Mouse (Mus musculus): ENCODE results near the gene Slc44a5.

The Slc44a5 gene

DNA sequence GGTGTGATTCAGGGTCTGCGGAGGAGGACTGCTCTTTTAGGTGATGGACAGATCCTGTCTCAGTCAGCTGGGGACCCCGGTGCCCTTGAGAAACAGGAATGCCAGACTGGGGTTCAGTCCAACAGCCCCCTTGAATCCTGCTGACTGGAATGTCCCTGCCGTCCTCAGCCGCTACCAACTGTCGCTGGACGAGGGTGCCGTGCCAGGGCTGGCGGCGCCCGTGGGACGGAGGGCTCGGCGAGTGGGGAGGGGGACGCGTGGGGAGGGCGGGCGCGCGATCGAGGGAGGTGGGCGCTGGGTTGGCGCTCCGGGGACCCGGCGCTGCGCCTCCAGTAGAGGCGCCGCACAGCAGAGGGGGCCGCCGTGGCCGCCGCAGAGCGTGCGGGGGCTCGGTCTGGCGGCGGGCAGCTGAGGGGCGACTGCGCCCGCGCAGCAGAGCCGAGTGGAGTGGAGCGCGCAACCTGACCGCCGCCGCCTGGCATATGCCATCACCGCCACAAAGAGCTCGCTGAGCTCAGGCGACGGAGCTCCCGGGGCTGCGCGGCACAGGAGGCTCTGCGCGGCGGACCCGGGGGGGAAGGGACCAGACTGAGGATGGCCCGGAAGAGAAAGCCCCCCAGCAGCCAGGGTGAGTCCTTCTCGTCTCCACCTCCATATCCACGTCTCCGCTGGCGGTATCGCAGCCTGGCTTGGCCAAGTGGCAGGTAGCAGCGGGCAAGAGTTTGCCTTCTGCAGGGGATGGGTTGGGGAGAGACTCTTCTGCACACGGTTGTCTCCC is at the start of gene Slc44a5:
Gene Slc44a5 (plus strand): TSS at position 266 of the 778 bp plus-strand sequence.
- peak; percentile 38 for DNase-seq

DNA sequence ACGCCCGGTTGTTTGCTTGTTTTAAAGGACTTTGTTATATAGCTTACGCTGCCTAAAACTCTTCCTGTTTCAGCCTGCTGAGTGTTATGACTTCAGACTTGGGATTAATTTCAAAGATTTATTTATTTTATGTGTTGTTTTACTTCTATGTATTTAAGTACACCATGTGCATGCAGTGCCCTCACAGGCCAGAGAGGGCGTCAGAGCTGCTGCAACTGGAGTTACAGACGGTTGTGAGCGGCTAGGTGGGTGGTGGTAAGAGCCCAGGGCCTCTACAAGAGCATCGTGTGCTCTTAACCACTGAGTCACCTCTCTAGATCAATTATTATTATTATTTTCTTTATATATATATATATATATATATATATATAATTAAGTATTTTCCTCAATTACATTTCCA is 46.9 kb upstream of the Slc44a5 start:
- DNase-seq: no peak

DNA sequence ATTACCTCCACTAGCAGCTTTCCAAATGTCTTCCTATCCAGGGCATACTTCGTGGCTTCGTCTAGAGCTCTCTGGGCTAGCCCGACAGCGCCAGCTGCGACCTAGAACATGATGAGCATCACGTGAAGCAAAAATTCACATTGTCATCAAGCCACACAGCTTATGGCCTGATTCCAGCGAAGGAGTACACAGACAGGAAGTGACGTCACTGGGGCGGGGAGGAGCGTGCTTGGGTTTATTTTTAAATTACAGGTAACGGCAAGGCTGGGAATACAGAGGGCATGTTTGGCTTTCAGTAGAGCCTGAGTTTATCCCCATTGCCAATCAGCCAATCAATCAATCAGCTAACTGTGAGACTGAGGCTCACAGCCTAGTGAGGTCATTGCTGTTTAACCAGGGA is 43.7 kb upstream of the Slc44a5 start:
- no peak for DNase-seq

DNA sequence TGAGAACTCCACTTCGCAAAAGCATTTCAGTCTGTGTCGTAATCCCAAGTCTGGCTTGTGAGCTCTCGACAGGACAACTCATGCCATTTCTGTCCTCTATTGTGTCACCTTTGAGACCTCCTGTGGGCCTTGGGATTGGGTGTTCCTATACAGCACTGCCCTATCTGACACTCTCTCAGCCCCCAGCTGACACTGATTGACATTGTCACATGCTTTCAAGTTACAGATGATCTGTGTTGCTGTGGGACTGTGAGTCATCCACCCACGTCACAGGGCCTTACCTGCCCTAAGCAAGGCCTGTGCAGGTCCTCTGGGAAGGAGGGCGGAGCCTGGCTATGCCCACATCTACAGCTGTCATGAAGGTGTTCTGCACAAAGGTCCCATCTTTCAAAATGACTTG is 40.8 kb upstream of the Slc44a5 start:
- no peak for DNase-seq

DNA sequence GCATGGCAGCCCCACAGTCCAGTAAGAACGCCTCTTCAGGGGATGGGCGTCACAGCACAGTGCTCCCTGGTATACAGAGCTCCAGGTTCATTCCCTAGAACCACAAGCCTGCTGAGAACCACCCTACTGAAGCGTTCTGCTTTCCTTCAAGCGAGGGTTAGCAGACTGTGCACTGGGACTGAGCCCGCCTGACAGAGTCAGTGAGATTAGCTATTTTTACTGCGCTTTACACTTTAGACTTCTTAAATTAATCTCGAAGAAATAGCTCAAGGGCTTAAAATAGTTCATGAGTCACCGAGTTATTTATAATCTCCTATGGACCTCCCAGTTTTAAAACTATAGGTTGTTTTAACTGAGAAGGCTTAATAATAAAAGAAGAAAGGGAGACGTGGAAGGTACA is 37.4 kb upstream of the Slc44a5 start:
- DNase-seq: no peak

DNA sequence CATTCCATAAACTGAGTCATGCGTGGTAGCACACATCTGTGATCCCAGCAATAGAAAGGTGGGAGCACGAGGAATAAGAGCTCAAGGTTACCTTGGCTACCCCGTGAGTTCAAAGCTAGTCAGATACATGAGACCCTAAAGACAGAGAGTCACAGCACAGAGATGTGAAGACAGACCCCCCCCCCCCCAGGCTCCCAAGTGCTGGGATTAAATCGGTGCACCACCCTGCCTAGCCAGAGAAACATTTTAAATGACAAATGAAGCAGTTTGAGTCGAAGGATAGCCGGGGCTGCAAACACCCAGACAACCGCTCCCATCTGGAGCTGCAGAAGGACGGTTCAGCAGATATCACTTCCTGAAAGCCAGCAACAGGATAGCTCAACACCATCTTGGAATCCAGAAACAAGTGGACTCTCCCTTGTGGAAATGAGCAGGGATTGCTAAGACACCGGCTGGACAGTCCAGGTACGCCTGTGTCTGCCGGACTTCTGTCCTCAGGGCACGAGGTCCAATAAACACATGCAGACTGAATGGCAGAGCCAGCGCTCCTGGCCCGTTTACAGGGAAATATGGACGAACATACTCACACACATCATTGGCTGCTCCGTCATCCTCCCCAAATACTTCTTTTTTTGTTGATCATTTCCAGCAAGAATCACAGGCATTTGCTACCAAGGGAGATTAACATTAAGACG is 36.0 kb upstream of the Slc44a5 start:
- DNase-seq: no peak

DNA sequence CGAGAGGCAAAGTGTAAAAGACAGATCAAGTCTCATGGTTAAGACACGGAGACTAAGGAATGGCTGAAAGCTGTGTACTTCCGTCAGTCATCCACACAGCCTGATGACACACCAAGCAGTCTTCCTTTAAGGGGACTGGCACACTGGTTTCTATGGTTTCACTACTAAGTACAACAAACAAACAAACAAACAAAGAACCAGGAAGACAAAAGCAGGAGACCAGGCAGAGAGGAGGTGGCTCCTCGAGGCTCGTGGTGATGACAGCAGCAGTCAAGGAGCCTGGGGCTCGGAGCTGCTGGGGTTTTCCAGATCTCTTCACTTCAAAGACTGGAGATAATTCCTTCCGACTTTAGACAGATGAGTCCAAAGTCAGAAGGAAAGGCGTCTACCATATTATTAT is 33.2 kb upstream of the Slc44a5 start:
- no peak for DNase-seq

DNA sequence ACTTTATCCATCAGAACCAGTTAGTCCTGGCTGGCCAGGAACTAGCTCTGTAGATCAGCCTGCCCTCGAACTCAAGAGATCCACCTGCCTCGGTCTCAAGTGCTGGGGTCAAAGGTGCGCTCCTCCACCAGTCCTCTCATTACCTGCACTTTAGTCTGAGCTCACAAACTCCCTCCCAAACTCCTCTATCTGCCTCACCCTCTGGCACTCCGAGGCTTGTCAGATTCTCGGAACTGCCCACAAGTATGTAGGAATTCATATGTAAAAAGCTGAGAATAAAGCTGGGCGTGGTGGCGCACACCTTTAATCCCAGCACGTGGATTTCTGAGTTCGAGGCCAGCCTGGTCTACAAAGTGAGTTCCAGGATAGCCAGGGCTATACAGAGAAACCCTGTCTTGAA is 32.8 kb upstream of the Slc44a5 start:
- no peak for DNase-seq

DNA sequence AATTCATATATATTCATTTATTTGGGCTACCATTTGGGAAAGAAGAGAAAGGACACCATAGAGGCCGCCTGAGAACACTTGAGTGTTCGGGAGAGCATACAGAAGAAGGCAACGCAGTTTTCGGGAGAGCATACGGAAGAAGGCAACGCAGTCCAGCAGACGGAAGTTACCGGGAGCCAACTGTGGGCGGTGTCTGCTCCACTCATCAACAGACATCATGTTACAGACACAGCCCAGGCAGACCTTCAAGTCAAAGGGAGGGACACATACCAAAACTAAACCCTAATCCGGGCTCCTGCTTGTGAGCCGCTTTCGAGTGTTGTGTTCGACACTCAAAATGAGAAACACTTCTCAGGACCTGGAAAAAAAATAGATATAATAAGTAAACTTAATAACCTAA is 31.6 kb upstream of the Slc44a5 start:
- DNase-seq: no peak

DNA sequence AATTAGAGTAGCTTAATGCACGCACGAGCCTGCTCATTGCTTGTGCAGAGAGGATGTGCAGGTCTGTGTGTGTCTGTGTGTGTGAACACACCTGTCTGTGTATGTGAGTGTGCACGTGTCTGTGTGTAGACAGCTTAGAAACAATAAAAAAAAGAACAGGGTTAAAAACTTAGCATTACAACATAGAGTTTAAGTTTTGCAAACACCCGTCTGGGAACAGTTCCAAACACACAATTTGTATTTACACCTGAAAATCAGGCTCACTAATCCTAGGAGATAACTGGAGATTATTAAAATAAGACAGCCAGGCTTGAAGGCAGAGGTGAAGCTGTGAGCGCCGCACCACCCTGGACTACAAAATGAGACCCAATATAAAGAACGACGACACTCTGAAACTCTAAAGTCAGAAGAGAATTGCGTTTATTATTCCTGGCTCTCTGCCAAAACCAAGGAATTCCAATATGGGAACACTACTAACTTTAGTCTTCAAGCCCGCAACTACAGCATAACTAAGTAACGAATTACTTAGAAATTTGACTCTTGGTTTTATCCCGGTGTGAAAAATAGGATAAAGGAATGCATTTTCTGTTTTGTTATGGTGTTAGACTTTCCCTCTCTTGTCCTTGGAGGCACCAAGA is 30.1 kb upstream of the Slc44a5 start:
- no peak for DNase-seq

DNA sequence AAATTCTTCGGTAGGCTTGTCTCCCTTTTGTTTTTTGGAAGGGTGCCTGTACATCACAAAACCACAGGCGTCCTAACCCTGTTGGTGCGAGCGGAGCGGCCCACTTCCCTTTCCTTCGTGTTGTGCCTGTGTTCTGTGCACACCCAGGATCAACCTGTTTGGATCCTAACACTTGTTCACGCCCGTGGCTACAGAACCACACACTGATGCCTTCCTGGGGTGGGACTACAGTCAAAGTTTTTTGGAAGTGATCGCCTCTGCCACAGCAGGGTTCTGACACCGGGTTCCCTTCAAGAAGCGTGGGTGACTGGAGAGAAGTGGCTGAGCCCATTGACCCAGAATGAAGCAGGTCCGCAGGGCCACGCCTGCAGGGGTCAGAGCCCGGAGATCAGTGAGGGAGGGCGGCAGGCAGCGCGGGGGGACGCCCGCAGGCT is 29.3 kb upstream of the Slc44a5 start:
- no peak for DNase-seq

DNA sequence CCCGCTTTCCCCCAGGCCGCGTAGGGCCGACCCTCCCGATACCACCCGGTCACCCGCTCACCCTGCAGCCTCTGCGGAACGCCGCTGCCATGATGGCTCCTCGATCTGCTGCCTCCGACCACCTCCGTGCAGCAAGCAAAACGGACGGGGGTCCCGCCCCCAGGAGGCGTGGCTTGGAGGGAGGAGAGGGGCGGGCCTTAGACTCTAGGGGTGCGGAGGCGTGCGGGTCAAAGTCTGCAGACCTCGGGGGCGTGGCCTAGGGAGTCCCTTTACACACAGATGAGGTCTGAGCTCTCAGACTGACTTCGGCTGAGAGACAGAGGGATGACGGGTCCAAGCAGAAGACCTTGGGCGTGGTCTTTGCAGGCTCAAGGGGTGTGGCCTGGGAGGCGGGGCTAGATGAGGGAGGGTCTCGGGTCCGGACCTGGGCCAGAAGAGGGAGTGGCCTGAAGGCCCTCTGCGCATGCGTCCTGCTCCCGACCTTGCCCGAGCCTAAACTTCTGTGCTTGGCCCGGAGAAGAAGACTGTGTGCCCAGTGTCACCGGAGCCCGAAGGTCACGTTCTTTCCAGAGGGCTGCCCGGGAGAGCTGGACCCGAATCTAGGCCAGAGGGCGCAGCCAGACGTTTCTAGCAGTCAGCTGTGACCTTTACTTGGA is 28.8 kb upstream of the Slc44a5 start, which contains the start of gene Acadm:
Gene Acadm (minus strand): TSS at position 298 of the 656 bp plus-strand sequence.
- DNase-seq: peak; percentile 96

DNA sequence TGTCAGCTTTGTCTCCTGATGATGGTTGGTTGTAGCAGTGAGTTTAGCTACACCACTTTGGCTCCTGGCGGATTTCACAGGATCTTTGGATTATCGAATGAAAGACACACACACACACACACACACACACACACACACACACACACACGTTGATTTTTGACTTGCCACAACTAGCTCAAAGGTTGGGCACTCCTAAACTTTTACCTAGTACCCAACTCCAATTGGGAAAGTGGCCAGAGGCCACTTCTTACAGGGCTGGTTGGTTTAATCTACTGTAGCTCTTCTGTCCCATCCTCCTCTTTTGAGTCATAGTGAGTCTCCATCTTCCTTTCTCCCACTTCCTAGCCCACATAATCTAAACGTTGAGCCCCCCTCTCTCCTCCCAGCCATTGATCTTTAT is 26.0 kb upstream of the Slc44a5 start:
- no peak for DNase-seq

DNA sequence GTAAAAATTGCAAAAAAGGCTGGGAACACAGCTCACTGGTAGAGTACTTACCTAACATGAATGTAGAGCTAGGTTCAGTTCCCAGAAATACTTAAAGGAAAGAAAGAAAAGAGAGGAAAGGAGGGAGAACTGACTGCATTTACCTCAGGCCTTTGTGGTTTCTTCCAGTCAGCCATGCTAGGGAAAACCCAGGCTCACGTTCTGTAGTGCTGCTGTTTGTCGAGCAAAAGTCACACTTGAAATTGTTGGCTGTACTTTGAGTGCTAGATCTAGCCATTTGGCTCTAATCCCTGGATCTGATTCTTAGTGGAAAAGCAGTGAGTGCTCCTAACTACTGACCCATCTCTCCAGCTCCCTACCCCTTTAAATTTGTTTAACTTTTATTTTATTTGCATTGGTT is 25.1 kb upstream of the Slc44a5 start:
- no peak for DNase-seq

DNA sequence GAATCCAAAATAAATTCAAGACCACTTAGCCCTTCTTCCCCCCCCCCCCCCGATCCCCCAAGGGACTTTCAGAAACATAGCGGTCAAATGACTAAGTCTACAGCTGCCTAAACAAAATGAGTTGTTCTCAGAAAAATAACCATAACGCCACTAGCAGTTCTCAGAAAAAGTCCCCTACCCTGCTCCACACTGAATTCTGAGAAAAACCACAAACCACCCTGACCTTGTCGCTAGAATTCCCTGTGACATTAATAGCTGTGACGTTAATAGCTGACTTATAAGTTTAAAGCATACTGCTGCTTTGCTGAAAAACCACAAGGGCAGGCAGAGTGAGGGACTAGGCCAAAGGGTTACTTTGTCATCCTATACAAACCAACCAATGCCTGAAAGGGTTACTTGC is 15.3 kb upstream of the Slc44a5 start:
- DNase-seq: no peak

DNA sequence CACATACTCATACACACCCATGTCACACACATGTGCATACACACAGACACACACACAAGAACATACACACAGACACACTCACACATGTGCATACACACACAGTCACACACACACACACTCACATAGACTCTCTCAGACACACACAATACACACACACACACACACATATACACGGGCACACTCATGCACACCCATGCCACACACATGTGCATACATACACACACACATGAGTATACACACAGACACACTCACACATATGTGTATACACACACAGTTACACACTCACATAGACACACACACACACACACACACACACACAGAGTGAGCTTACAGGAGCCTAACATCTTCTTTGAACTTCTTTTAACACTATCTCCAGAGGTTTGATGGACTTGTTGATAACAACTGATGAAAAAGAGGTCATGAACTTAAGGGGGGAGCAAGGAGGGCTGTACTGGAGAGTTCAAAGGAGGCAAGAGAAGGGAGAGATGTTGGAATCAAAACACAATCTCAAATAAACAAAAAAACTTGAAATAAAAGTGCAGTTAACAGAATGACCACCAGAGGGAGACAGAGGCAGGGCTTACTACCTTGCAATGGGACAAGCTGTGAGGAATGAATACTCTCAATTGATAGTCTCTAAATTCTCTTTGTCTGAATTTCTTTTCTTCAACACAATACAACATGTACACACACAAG is 14.1 kb upstream of the Slc44a5 start:
- DNase-seq: no peak

DNA sequence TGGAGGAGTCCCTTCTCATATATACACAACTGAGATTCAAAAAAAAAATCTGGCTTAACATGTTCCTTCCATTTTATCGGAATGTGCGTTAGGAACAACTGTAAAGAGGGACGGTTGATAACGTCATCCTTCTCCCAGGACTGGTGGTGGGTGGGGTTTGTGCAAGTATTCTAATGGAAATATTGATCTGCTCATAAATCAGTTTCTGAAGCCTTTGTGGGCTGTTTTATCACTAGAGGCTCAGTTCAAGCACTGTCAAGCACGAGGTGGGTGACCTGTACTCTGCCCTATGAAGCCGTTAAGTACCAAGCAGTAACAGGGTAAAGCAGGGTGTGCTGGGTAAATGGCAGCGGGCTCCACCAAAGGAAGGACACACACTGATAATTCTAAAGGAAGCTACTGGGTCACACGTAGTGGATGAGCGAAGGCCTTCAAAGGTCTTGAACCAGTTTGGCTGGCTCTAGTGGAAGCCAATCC is 13.5 kb upstream of the Slc44a5 start:
- no peak for DNase-seq

DNA sequence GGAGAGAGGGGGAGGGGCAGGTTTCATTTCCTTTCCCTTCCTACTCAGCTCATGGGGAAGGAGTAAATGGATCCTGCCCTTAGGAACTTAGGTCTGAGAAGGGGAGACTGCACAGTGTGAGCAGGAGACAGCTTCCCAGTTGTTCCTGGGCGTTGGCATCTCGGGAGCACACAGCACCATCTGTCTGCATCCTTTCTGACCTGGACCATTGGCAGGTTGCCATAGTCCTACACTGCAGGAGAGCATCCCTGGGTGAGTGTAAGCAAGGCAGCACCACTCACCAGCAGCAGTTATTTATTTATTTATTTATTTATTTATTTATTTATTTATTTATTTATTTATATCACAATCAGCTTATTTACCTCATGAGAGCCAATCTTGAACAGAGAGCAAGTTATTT is 12.4 kb upstream of the Slc44a5 start:
- no peak for DNase-seq

DNA sequence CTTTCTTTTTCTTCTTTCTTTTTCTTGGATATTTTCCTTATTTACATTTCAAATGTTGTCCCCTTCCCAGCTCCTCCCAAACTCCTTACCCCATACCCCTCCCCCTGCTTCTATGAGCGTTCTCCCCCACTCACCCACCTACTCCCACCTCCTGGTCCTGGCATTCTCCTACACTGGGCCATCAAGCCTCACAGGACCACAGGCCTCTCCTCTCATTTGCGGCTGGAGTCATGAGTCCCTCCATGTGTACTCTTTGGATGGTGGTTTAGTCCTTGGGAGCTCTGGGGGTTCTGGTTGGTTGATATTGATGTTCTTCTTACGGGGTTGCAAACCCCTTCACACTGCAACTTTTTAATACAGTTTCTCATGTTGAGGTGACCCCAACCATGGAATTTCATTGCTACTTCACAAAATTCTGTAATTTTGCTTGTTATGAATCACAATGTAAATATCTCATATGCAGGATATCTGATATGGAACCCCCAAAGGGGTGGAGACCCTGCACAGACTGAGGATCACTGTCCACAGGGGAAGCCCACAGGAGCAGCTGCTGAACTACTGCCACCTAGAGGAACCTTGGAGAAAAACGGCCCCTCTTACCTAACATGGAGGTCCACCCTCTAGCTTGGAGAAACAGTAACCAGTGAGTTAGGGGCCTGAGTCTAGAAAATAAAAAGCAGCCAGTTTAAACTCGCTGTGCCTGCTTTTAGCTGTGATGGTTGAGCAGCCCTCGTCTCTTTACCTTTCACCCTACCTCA is 11.4 kb upstream of the Slc44a5 start:
- no peak for DNase-seq

DNA sequence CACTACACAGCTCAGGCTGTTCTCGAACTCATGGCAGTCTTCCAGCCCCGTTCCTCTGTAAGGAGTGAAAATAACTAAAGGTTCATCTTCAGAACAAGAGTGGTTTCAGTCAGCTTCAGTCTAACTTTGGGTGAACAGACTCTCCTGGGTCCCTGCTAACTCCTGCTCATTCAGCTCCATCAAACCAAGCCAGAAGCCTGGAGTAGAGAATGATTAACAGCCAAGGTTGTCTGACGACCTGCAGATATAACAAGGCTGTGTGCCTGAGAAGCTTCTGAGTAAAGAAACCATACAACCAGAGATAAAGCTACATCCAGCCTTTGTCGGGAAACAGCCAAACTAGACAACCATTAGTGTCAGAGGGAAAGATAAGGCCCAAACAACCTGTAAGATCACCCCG is 5.8 kb upstream of the Slc44a5 start:
- DNase-seq: no peak

DNA sequence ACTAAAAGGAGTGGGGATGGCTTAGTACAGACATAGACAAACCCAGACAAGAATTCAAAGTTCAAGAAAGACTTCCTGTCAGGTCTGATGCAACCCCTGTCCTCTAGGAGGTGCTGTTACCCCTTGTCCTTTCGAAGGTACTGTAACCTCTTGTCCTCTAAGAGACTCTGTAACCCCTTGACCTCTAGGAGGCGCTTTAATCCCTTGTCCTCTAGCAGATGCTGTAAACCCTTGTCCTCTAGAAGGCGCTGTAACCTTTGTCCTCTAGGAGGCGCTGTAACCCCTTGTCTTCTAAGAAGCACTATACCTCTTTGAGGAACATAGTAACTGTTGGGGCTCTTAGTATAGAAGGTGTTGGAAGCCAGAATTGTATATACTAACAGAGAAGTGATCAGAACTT is 4.7 kb upstream of the Slc44a5 start:
- peak; percentile 39 for DNase-seq

DNA sequence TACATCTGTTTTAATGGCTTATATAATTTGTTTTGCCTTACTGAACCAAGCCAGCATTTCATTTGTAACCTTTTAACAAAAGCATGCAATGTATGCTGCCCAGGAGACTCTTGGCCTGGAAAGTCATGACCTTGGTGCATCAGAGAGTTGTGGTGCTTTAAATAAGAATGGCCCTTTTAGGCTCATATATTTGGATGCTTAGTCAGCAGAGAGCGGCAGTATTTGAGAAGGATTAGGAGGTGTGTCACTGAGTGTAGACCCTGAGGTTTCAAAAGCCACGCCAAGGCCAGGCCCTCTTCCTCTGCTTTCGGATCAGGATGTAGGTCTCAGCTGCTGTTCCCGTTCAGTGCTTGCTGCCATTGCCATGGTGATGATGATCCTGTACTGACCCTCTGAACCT is 3.8 kb upstream of the Slc44a5 start:
- DNase-seq: no peak

Data from cerebellum, adult 11 months (tissue).